Mouse (Mus musculus): ENCODE measurements around the gene Drd5. TPM values are rescaled to one million over a fixed set of nuclear protein-coding genes. Genes with fewer than 3 reads are reported as not detected.

Gene Drd5
- polyA plus RNA-seq, 1 experiment from 2014 or later = not detected

DNA sequence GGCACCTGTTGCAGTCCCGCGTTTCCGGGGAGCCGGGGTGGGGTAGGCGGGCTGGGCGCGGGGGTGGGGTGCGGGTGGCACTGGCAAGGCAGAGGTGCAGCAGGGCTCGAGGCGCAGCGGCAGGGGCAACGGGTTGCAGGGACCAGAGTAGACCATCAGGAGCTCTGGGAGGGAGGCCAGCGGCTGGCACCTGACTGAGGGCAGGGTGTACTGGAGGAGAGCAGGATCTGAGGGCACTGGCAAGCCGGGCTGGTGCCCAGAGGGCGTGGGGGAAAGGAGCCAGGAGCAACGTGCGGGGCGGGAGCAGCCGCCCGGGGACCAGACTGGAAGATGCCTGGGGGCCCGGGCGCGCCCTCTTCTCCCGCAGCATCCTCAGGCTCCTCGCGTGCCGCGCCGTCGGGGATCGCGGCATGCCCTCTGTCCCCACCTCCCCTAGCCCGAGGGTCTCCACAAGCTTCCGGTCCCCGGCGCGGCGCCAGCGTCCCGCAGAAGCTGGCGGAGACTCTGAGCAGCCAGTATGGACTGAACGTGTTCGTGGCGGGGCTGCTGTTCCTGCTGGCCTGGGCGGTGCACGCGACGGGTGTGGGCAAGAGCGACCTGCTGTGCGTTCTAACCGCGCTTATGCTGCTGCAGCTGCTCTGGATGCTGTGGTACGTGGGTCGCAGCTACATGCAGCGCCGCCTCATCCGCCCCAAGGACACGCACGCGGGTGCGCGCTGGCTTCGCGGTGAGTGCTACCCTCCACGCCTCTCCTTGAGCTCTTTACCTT lies 41.9 kb upstream of the Drd5 start:
- Histone ChIP-seq H3K27ac (replicated peaks) (no peak overlapping the region), H3K9ac (ENCODE audit: low read length) (no peak overlapping the region), H3K4me2 (replicated peaks; ENCODE audit: low read depth) (peak overlapping the region; percentile 40), H3K4me1 (replicated peaks; ENCODE audit: control insufficient read depth, insufficient read depth) (no peaks in the 10 kb centered on the region), H3K9me3 (ENCODE audit: control insufficient read depth, low read length) (no peaks in the 10 kb centered on the region), H3K4me3 (ENCODE audit: low read depth, low read length) (peak overlapping the region; percentile 21), H3K36me3 (ENCODE audit: control insufficient read depth, insufficient read depth, low read length) (no peaks in the 10 kb centered on the region), H3K27me3 (ENCODE audit: control insufficient read depth, insufficient read depth, low read length) (peaks cover 8% of the 10 kb centered on the region; the same call in 1 of the 2 replicates)
- no peak for ATAC-seq (ENCODE audit: low FRiP score, low TSS enrichment)
- no peak for TF ChIP-seq EP300 (optimal IDR thresholded peaks at IDR 0.05)
- no peak for TF ChIP-seq CTCF (IDR thresholded peaks at IDR 0.05; ENCODE audit: low read depth)
- WGBS = under 1% methylated on average over 61 of the region's 65 CpGs
- peak; percentile 21 for DNase-seq (ENCODE audit: low spot score)

DNA sequence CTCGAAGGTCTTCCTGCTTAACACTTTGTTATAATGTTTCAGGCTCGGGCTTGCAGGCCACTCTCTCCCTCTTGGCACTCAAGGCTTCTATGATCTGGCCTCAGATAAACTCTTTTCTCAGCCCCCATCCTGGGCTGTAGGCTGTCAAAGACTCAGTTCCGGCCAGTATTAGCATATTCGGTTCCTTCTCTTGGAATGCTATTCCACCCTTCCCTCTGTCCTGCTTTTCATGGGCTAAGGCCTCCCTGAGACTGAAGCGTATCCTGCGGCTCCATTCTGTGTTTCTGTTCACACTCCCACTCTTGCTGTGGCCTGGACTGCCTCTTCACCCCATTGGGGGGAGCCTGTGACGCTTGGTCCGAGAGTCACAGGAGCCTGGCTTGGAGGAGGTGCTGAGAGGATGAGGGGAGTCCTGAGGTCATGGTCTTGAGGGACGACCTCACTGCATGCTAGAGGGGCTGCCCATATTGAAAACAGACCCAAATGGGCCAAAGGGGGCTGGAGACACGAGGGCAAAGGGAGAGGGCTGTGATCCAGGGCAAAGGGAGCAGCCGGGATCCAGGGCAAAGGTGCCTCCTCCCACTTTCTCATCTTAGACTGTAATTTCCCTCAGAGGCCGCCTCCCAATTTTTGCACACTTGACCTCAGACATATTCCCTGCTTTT lies 41.1 kb upstream of the Drd5 start:
- Histone ChIP-seq H3K4me2 (replicated peaks; ENCODE audit: low read depth) (0 out of 2 replicates have a peak overlapping the region, but pooled peaks have one; percentile 40), H3K9me3 (ENCODE audit: control insufficient read depth, low read length) (no peaks in the 10 kb centered on the region), H3K27me3 (ENCODE audit: control insufficient read depth, insufficient read depth, low read length) (peaks cover 8% of the 10 kb centered on the region; the same call in 1 of the 2 replicates), H3K27ac (replicated peaks) (no peak overlapping the region), H3K9ac (ENCODE audit: low read length) (no peak overlapping the region), H3K4me3 (ENCODE audit: low read depth, low read length) (no peak overlapping the region), H3K4me1 (replicated peaks; ENCODE audit: control insufficient read depth, insufficient read depth) (no peaks in the 10 kb centered on the region), H3K36me3 (ENCODE audit: control insufficient read depth, insufficient read depth, low read length) (no peaks in the 10 kb centered on the region)
- no peak for TF ChIP-seq EP300 (optimal IDR thresholded peaks at IDR 0.05)
- ATAC-seq (ENCODE audit: low FRiP score, low TSS enrichment) (no peak), DNase-seq (ENCODE audit: low spot score) (no peak)
- 16% methylated on average over 12 of the region's 12 CpGs for WGBS

DNA sequence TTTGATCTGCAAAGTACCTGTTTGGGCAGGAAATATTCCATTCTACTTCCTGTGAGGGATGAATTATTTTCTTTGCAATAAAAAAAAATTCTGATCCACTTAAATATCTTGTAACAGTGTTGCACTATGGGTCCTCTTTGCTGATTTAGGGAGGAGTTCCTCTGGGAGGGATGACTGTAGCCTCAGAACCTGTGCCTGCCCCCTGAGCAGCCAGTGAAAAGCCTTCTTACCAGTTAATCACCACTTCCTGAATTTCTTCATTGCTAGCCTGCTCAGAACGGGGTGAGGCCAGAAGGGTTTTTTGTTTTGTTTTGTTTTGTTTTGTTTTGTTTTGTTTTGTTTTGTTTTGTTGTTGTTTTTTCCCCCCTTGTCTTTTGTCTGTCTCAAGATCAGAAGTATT lies 39.1 kb upstream of the Drd5 start:
- H3K4me2 ChIP-seq (replicated peaks; ENCODE audit: low read depth) = no peak overlapping the region
- no peak for ATAC-seq (ENCODE audit: low FRiP score, low TSS enrichment)
- TF ChIP-seq EP300 (optimal IDR thresholded peaks at IDR 0.05) (no peak), CTCF (IDR thresholded peaks at IDR 0.05; ENCODE audit: low read depth) (no peak)

DNA sequence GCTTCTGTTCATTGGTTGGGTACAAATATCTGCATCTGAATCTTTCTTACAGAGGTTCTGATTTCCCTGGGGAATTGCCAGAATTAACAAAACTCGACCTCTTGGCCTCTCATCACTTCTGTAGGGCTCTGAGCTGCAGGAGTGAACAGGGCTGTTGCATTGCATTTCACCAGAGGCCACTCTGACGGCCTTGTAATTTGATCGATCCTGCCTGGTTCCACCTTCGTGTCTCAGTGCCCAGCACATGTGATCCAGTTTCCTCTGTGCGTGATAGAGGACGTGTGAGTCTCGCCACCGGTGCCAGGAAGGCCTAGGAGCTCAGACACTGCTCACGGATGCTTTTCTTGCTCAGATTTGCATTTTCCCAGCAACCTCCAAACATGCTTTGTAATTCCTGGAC lies 33.4 kb upstream of the Drd5 start:
- Histone ChIP-seq H3K4me1 (replicated peaks; ENCODE audit: control insufficient read depth, insufficient read depth) (no peaks in the 10 kb centered on the region), H3K4me3 (ENCODE audit: low read depth, low read length) (no peak overlapping the region), H3K9me3 (ENCODE audit: control insufficient read depth, low read length) (no peaks in the 10 kb centered on the region), H3K27ac (replicated peaks) (no peak overlapping the region), H3K36me3 (ENCODE audit: control insufficient read depth, insufficient read depth, low read length) (no peaks in the 10 kb centered on the region), H3K9ac (ENCODE audit: low read length) (no peak overlapping the region), H3K27me3 (ENCODE audit: control insufficient read depth, insufficient read depth, low read length) (no peaks in the 10 kb centered on the region), H3K4me2 (replicated peaks; ENCODE audit: low read depth) (no peak overlapping the region)
- TF ChIP-seq CTCF (IDR thresholded peaks at IDR 0.05; ENCODE audit: low read depth) (no peak), EP300 (optimal IDR thresholded peaks at IDR 0.05) (no peak)
- DNase-seq (ENCODE audit: low spot score) (no peak), ATAC-seq (ENCODE audit: low FRiP score, low TSS enrichment) (no peak)
- 75% methylated on average over 9 of the region's 9 CpGs for WGBS

More for the DNA sequence above, 39.1 kb upstream of the Drd5 start:
- H3K27ac ChIP-seq (replicated peaks) = no peak overlapping the region
- DNase-seq (ENCODE audit: low spot score) = no peak
- H3K9me3 ChIP-seq (ENCODE audit: control insufficient read depth, low read length) = no peaks in the 10 kb centered on the region
- H3K36me3 ChIP-seq (ENCODE audit: control insufficient read depth, insufficient read depth, low read length) = no peaks in the 10 kb centered on the region
- 25% methylated on average over 1 of the region's 1 CpGs for WGBS
- H3K4me1 ChIP-seq (replicated peaks; ENCODE audit: control insufficient read depth, insufficient read depth) = no peaks in the 10 kb centered on the region
- no peak overlapping the region for H3K4me3 ChIP-seq (ENCODE audit: low read depth, low read length)
- peaks cover 8% of the 10 kb centered on the region; the same call in 1 of the 2 replicates for H3K27me3 ChIP-seq (ENCODE audit: control insufficient read depth, insufficient read depth, low read length)
- H3K9ac ChIP-seq (ENCODE audit: low read length) = no peak overlapping the region

DNA sequence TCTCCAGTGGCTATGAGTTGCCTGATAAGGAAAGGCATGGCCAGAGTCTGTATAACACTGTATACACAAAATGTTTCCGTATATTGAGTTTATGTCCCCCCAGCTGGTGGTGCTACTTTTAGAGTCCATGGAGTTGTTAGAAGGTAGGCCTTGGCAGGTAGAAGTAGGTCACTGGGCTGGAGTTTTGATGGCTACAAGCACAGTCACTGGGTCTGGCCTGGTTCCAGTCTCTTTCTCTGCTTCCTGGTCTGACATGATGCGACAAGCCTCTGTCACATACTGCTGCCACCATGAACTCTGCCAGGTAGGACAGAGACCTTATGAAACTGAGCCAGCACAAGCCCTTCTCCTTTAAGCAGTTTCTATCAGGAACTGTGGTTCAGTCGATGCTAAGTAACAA lies 30.7 kb upstream of the Drd5 start:
- Histone ChIP-seq H3K4me2 (replicated peaks; ENCODE audit: low read depth) (no peak overlapping the region), H3K4me3 (ENCODE audit: low read depth, low read length) (no peak overlapping the region), H3K27me3 (ENCODE audit: control insufficient read depth, insufficient read depth, low read length) (no peaks in the 10 kb centered on the region), H3K9ac (ENCODE audit: low read length) (no peak overlapping the region), H3K36me3 (ENCODE audit: control insufficient read depth, insufficient read depth, low read length) (no peaks in the 10 kb centered on the region), H3K27ac (replicated peaks) (no peak overlapping the region), H3K9me3 (ENCODE audit: control insufficient read depth, low read length) (no peaks in the 10 kb centered on the region), H3K4me1 (replicated peaks; ENCODE audit: control insufficient read depth, insufficient read depth) (no peaks in the 10 kb centered on the region)
- ATAC-seq (ENCODE audit: low FRiP score, low TSS enrichment) = no peak
- no peak for DNase-seq (ENCODE audit: low spot score)
- 82% methylated on average over 3 of the region's 3 CpGs for WGBS
- TF ChIP-seq EP300 (optimal IDR thresholded peaks at IDR 0.05) (no peak), CTCF (IDR thresholded peaks at IDR 0.05; ENCODE audit: low read depth) (no peak)

All from stomach, postnatal 0 days (tissue).